Mouse (Mus musculus) kidney, adult 2 months (tissue): ENCODE data around the gene Acot7.

Experiments used
- CTCF ChIP-seq: fragments of 200-500 bp; conservative IDR thresholded peaks from 2 replicates; pipeline ENCODE4 v1.5.1; 2011; ENCODE audit warnings: low read depth, mild to moderate bottlenecking, control low read depth, low read length, moderate library complexity, mixed read lengths; ENCODE audit not compliant: insufficient read depth, insufficient read length
- POLR2A ChIP-seq: fragments of 200-500 bp; IDR thresholded peaks from one replicate; pipeline ENCODE4 v1.6.1; 2011; ENCODE audit warnings: low read depth, low read length, control low read depth

- TF ChIP-seq POLR2A: no peak
- TF ChIP-seq CTCF: no peak
Measured at GRCm38 (mm10) chr4:152189071-152189470, 11.1 kb downstream of the Acot7 start.
